Mouse (Mus musculus): ENCODE results near the gene Lrfn2.

Lrfn2 gene

GRCm38 (mm10) chr17:48962646-48963045 lies 30.5 kb downstream of the Lrfn2 start:
- in situ Hi-C loops (cut with MboI, MseI) = loop anchor here (25.0 kb wide), 1 partner anchor 1000 kb away; no protein-coding TSS in a partner anchor

- in situ Hi-C loops (cut with MboI, MseI) = loop anchor here (25.0 kb wide), 1 partner anchor 1001 kb away; no protein-coding TSS in a partner anchor
Measured at GRCm38 (mm10) chr17:48963740-48964139, 31.6 kb downstream of the Lrfn2 start.

- in situ Hi-C loops (cut with MboI, MseI) = loop anchor here (25.0 kb wide), 1 partner anchor 1006 kb away; no protein-coding TSS in a partner anchor
Measured at GRCm38 (mm10) chr17:48968304-48968703, 36.1 kb downstream of the Lrfn2 start.

- in situ Hi-C loops (cut with MboI, MseI) = loop anchor here (25.0 kb wide), 1 partner anchor 1009 kb away; no protein-coding TSS in a partner anchor
Measured at GRCm38 (mm10) chr17:48971296-48971695, 39.1 kb downstream of the Lrfn2 start.

GRCm38 (mm10) chr17:48972866-48973265 lies 40.7 kb downstream of the Lrfn2 start:
- in situ Hi-C loops (cut with MboI, MseI) = loop anchor here (25.0 kb wide), 1 partner anchor 1011 kb away; no protein-coding TSS in a partner anchor

- in situ Hi-C loops (cut with MboI, MseI) = loop anchor here (25.0 kb wide), 1 partner anchor 1011 kb away; no protein-coding TSS in a partner anchor
Measured at GRCm38 (mm10) chr17:48973394-48973793, 41.2 kb downstream of the Lrfn2 start.

- in situ Hi-C loops (cut with MboI, MseI) = no loop called here
Measured at GRCm38 (mm10) chr17:48975055-48975454, 42.9 kb downstream of the Lrfn2 start.

- in situ Hi-C loops (cut with MboI, MseI) = no loop called here
Measured at GRCm38 (mm10) chr17:48976611-48977022, 44.4 kb downstream of the Lrfn2 start.

GRCm38 (mm10) chr17:48995256-48995993 lies 63.2 kb downstream of the Lrfn2 start:
- in situ Hi-C loops (cut with MboI, MseI) = no loop called here

- in situ Hi-C loops (cut with MboI, MseI) = no loop called here
Measured at GRCm38 (mm10) chr17:48999463-49000227, 67.5 kb downstream of the Lrfn2 start.

GRCm38 (mm10) chr17:49009384-49010073 lies 77.3 kb downstream of the Lrfn2 start:
- in situ Hi-C loops (cut with MboI, MseI) = no loop called here

- in situ Hi-C loops (cut with MboI, MseI) = no loop called here
Measured at GRCm38 (mm10) chr17:49013876-49014600, 81.9 kb downstream of the Lrfn2 start.

- in situ Hi-C loops (cut with MboI, MseI) = no loop called here
Measured at GRCm38 (mm10) chr17:49015368-49015767, 83.2 kb downstream of the Lrfn2 start.

GRCm38 (mm10) chr17:49016229-49016628 lies 84.0 kb downstream of the Lrfn2 start:
- in situ Hi-C loops (cut with MboI, MseI) = no loop called here

- in situ Hi-C loops (cut with MboI, MseI) = no loop called here
Measured at GRCm38 (mm10) chr17:49017438-49018415, 85.5 kb downstream of the Lrfn2 start.

GRCm38 (mm10) chr17:49018774-49019488 lies 86.8 kb downstream of the Lrfn2 start:
- in situ Hi-C loops (cut with MboI, MseI) = no loop called here

- in situ Hi-C loops (cut with MboI, MseI) = no loop called here
Measured at GRCm38 (mm10) chr17:49029556-49030268, 97.5 kb downstream of the Lrfn2 start.

GRCm38 (mm10) chr17:49030269-49030615 lies 98.1 kb downstream of the Lrfn2 start:
- in situ Hi-C loops (cut with MboI, MseI) = no loop called here

GRCm38 (mm10) chr17:49030841-49031240 lies 98.7 kb downstream of the Lrfn2 start:
- in situ Hi-C loops (cut with MboI, MseI) = no loop called here
